Mouse (Mus musculus) hindbrain, embryonic 10.5 days (tissue): ENCODE data around the gene Xirp1. TPM values are rescaled to one million over a fixed set of nuclear protein-coding genes. Genes with fewer than 3 reads are reported as not detected.

Source experiments
- DNase-seq: peaks from one replicate; pipeline ENCODE4 v3.0.0-alpha.2; 2017; ENCODE audit warnings: low spot score
- H3K27ac ChIP-seq: fragments of 300-500 bp; sonication (generic); 2 replicates; pipeline ENCODE4 v1.5.1; 2016; ENCODE audit warnings: mild to moderate bottlenecking, moderate library complexity
- H3K27me3 ChIP-seq: fragments of 300-500 bp; sonication (generic); 2 replicates; pipeline ENCODE4 v1.6.1; 2016; ENCODE audit warnings: mild to moderate bottlenecking; ENCODE audit not compliant: poor library complexity, insufficient read depth, severe bottlenecking
- H3K36me3 ChIP-seq: fragments of 300-500 bp; sonication (generic); 2 replicates; pipeline ENCODE4 v1.6.1; 2016; ENCODE audit warnings: mild to moderate bottlenecking, moderate library complexity
- H3K4me1 ChIP-seq: fragments of 300-500 bp; sonication (generic); replicated peaks from 2 replicates; pipeline ENCODE4 v1.6.1; 2016; ENCODE audit warnings: mild to moderate bottlenecking
- H3K4me3 ChIP-seq: fragments of 300-500 bp; sonication (generic); 2 replicates; pipeline ENCODE4 v1.5.1; 2016; ENCODE audit warnings: mild to moderate bottlenecking, moderate library complexity
- H3K9me3 ChIP-seq: fragments of 300-500 bp; sonication (generic); 2 replicates; pipeline ENCODE4 v1.6.1; 2016; ENCODE audit warnings: mild to moderate bottlenecking, moderate library complexity
- WGBS: fragments of 180-500 bp; shearing (Covaris S2); methylation state at CpG from one replicate; pipeline ENCODE4 v1.1.7; 2016; 5-methylcytosine and 5-hydroxymethylcytosine counted together
- polyA plus RNA-seq: library from polyadenylated mRNA; unstranded; fragments of >200 nt; fragmentation: Nextera tagmentation; extraction: Ambion mirVana; gene quantifications from 2 replicates; pipeline ENCODE4 v1.2.1, GENCODE M21; 2016

The Xirp1 gene
- polyA plus RNA-seq, result 0.05 and 0.44 TPM in 2 replicates

- no peaks in the 10 kb centered on the region for H3K27me3 ChIP-seq
These were observed at the start of gene Xirp1 for GRCm38 (mm10) chr9:120023086-120023811. Gene Xirp1, minus strand, starts transcription at chr9:120023598.

GRCm38 (mm10) chr9:120073169-120073568 is 49.8 kb upstream of the Xirp1 start:
- DNase-seq, result peak; percentile 86
- 30% methylated on average over 3 of the region's 3 CpGs for WGBS
- Histone ChIP-seq H3K4me1 (0 out of 2 replicates have a peak, but pooled peaks cover 4% of the 10 kb centered on the region), H3K27me3 (no peaks in the 10 kb centered on the region; the same call in 1 of the 2 replicates), H3K9me3 (no peaks in the 10 kb centered on the region), H3K4me3 (no peak overlapping the region), H3K36me3 (no peaks in the 10 kb centered on the region), H3K27ac (0 out of 2 replicates have a peak overlapping the region, but pooled peaks have one; percentile 16)

More at GRCm38 (mm10) chr9:120023086-120023811, at the start of gene Xirp1:
- H3K9me3 ChIP-seq, result no peaks in the 10 kb centered on the region
- H3K4me1 ChIP-seq, result peaks cover 30% of the 10 kb centered on the region
- H3K4me3 ChIP-seq, result no peak within 1 kb of the TSS
- 89% methylated on average over 18 of the region's 18 CpGs for WGBS
- H3K36me3 ChIP-seq, result no peaks in the 10 kb centered on the region
- DNase-seq, result no peak
- no peak within 1 kb of the TSS; the same call in 1 of the 2 replicates for H3K27ac ChIP-seq

DNA sequence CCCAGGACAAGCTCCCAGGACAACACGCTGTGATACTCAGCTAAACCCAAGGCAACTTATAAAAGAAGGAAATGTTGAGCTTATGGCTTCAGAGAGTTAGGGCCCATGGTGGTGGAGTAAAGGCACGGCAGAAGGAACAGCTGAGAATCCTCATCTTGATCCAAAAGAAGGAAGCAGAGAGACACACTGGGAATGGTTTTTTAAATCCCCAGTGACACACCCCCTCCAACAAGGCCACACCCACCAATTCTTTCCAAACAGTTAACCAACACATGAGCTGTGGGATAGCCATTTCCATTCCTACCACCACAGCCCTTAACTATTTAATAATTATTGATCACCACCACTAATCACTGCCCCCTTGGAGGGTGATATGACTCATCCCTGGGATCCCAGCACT is 47.9 kb upstream of the Xirp1 start:
- Histone ChIP-seq H3K27me3 (no peaks in the 10 kb centered on the region; the same call in 1 of the 2 replicates), H3K36me3 (no peaks in the 10 kb centered on the region), H3K27ac (no peak overlapping the region), H3K4me1 (0 out of 2 replicates have a peak, but pooled peaks cover 4% of the 10 kb centered on the region), H3K4me3 (no peak overlapping the region), H3K9me3 (no peaks in the 10 kb centered on the region)
- DNase-seq, result no peak
- 82% methylated on average over 2 of the region's 2 CpGs for WGBS

DNA sequence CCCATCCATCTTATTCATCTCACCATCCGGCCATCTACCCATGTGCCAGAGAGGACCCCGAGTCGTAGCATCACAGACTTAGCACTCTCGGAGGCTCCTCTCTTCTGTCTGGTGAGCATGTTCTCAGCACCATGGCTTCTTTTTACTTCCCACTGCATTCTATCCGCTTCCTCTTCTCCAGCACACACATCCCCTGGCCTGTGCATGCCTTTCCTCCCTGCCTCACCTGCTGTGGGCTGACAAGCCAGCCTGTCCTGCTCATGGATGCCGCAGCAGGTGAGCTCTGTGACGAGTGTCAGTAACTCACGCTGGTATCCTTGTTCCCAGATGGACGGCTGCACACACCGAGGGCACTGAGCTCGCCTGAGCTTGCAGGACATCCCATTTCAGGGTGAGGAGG is 46.4 kb upstream of the Xirp1 start, which contains the start of gene Cx3cr1:
Cx3cr1 (minus strand) TSS at position 101 of the 400 bp plus-strand sequence.
- Histone ChIP-seq H3K4me3 (no peak within 1 kb of the TSS), H3K27ac (no peak within 1 kb of the TSS), H3K36me3 (no peaks in the 10 kb centered on the region), H3K9me3 (no peaks in the 10 kb centered on the region), H3K4me1 (0 out of 2 replicates have a peak, but pooled peaks cover 4% of the 10 kb centered on the region), H3K27me3 (no peaks in the 10 kb centered on the region; the same call in 1 of the 2 replicates)
- DNase-seq, result no peak
- WGBS, result 83% methylated on average over 11 of the region's 11 CpGs

DNA sequence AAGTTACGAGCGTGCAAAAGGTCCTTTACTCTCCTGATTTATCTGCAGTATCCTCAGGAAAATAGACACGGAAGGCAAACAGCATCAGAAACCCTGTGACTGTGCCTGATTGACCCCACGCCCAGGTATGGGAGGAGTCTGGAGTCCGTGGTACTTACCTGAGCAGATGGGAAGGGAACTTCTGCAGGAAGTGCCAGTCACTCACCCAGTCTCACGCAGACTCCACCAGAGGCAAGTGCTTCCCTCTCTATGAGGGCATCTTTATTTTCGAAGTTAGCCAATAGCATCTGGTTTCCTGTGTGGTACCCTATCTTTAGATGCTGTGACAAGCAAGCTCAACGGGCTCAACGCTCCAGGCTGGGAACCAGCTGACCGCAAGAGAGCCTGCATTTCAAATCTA is 44.6 kb upstream of the Xirp1 start:
- no peak overlapping the region for H3K4me3 ChIP-seq
- DNase-seq, result no peak
- no peak overlapping the region for H3K27ac ChIP-seq
- H3K36me3 ChIP-seq, result no peaks in the 10 kb centered on the region
- 0 out of 2 replicates have a peak, but pooled peaks cover 1% of the 10 kb centered on the region for H3K4me1 ChIP-seq
- WGBS, result 66% methylated on average over 10 of the region's 10 CpGs
- no peaks in the 10 kb centered on the region; the same call in 1 of the 2 replicates for H3K27me3 ChIP-seq
- H3K9me3 ChIP-seq, result no peaks in the 10 kb centered on the region

GRCm38 (mm10) chr9:120067609-120068008 is 44.2 kb upstream of the Xirp1 start:
- Histone ChIP-seq H3K36me3 (no peaks in the 10 kb centered on the region), H3K9me3 (no peaks in the 10 kb centered on the region), H3K4me3 (no peak overlapping the region), H3K27ac (no peak overlapping the region), H3K4me1 (no peaks in the 10 kb centered on the region), H3K27me3 (no peaks in the 10 kb centered on the region; the same call in 1 of the 2 replicates)
- 92% methylated on average over 2 of the region's 2 CpGs for WGBS
- no peak for DNase-seq

GRCm38 (mm10) chr9:120064317-120064716 is 40.9 kb upstream of the Xirp1 start:
- no peaks in the 10 kb centered on the region for H3K9me3 ChIP-seq
- WGBS, result 76% methylated on average over 4 of the region's 4 CpGs
- no peaks in the 10 kb centered on the region; the same call in 1 of the 2 replicates for H3K27me3 ChIP-seq
- no peak for DNase-seq
- no peak overlapping the region for H3K4me3 ChIP-seq
- no peak overlapping the region for H3K27ac ChIP-seq
- no peaks in the 10 kb centered on the region for H3K36me3 ChIP-seq
- H3K4me1 ChIP-seq, result no peaks in the 10 kb centered on the region

DNA sequence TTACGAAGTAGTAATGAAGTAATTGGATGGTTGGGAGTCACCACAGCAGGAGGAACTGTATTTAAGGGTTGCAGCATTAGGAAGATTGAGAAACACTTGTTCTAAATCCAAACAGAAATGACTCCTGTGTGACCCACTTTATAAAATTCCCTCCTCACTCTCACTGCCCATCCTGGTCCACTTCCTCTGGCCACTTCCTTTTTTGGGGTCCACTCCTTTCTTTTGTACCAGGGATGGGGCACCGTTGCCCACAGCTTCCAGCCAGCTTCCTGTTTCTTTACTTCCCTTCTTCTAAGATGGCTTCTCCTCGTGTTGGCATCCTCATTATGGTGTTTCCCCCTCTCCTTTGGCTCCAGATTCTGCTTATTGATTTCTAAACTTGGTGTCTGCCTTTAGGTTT is 35.3 kb upstream of the Xirp1 start:
- Histone ChIP-seq H3K27me3 (no peaks in the 10 kb centered on the region), H3K4me1 (peaks cover 12% of the 10 kb centered on the region), H3K9me3 (no peaks in the 10 kb centered on the region), H3K27ac (no peak overlapping the region), H3K36me3 (no peaks in the 10 kb centered on the region), H3K4me3 (no peak overlapping the region)
- 81% methylated on average over 3 of the region's 3 CpGs for WGBS
- no peak for DNase-seq

- no peaks in the 10 kb centered on the region for H3K27me3 ChIP-seq
- 0 out of 2 replicates have a peak overlapping the region, but pooled peaks have one; percentile 14 for H3K27ac ChIP-seq
- peaks cover 12% of the 10 kb centered on the region for H3K4me1 ChIP-seq
- H3K36me3 ChIP-seq, result no peaks in the 10 kb centered on the region
- H3K9me3 ChIP-seq, result no peaks in the 10 kb centered on the region
- no peak overlapping the region for H3K4me3 ChIP-seq
- no peak for DNase-seq
- 85% methylated on average over 9 of the region's 9 CpGs for WGBS
These were observed 32.8 kb upstream of the Xirp1 start for GRCm38 (mm10) chr9:120056201-120056600.

GRCm38 (mm10) chr9:120054545-120055277 is 31.3 kb upstream of the Xirp1 start:
- WGBS, result 53% methylated on average over 8 of the region's 8 CpGs
- peak overlapping the region; percentile 60 for H3K27ac ChIP-seq
- no peaks in the 10 kb centered on the region for H3K27me3 ChIP-seq
- no peaks in the 10 kb centered on the region for H3K9me3 ChIP-seq
- no peaks in the 10 kb centered on the region for H3K36me3 ChIP-seq
- H3K4me3 ChIP-seq, result no peak overlapping the region
- H3K4me1 ChIP-seq, result peaks cover 12% of the 10 kb centered on the region
- peak; percentile 21 for DNase-seq

DNA sequence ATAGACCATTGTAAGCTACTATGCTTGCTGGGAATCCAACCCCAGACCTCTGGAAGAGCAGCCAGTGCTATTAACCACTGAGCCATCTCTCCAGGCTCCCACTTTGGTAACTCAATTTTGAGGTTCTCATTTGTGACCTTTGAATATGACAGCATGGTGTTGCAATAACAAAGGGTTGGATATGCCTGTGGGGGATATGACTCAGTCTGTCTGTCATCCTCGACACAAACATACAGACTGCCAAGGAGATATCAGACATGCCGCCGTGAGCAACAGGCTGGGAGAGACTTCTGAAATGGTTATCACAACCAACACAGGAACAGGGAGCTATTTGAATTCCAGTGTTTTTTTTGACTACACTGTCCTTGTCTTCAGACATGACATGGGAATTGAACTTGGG is 26.0 kb upstream of the Xirp1 start:
- DNase-seq, result no peak
- no peak overlapping the region for H3K4me3 ChIP-seq
- WGBS, result 88% methylated on average over 3 of the region's 3 CpGs

GRCm38 (mm10) chr9:120048495-120048894 is 25.1 kb upstream of the Xirp1 start:
- H3K9me3 ChIP-seq, result no peaks in the 10 kb centered on the region
- H3K27me3 ChIP-seq, result no peaks in the 10 kb centered on the region
- no peak overlapping the region for H3K27ac ChIP-seq
- H3K36me3 ChIP-seq, result no peaks in the 10 kb centered on the region
- 86% methylated on average over 6 of the region's 6 CpGs for WGBS
- peaks cover 6% of the 10 kb centered on the region; the same call in 1 of the 2 replicates for H3K4me1 ChIP-seq
- no peak for DNase-seq
- no peak overlapping the region for H3K4me3 ChIP-seq

More for the DNA sequence above, 26.0 kb upstream of the Xirp1 start:
- no peaks in the 10 kb centered on the region for H3K36me3 ChIP-seq
- no peaks in the 10 kb centered on the region; the same call in 1 of the 2 replicates for H3K4me1 ChIP-seq
- no peaks in the 10 kb centered on the region for H3K27me3 ChIP-seq
- H3K27ac ChIP-seq, result no peak overlapping the region
- H3K9me3 ChIP-seq, result no peaks in the 10 kb centered on the region

- H3K9me3 ChIP-seq, result no peaks in the 10 kb centered on the region
- H3K4me1 ChIP-seq, result peaks cover 6% of the 10 kb centered on the region; the same call in 1 of the 2 replicates
- H3K27me3 ChIP-seq, result no peaks in the 10 kb centered on the region
- WGBS, result 82% methylated on average over 7 of the region's 7 CpGs
- no peak overlapping the region for H3K27ac ChIP-seq
- no peak for DNase-seq
- H3K4me3 ChIP-seq, result no peak overlapping the region
- H3K36me3 ChIP-seq, result no peaks in the 10 kb centered on the region
These were observed 19.7 kb upstream of the Xirp1 start for GRCm38 (mm10) chr9:120043115-120043514.
